Mouse (Mus musculus) CD4-positive, CD25-positive, alpha-beta regulatory T cell, adult 4 months (primary cell): ENCODE measurements around the gene Ptpn12. TPM values are rescaled to one million over a fixed set of nuclear protein-coding genes. Genes with fewer than 3 reads are reported as not detected.

Experiments
- ATAC-seq: one replicate; pipeline ENCODE4 v1.8.0; 2017
- polyA plus RNA-seq, 2 experiments: library from polyadenylated mRNA; unstranded; fragments of 100-300 nt; shearing (Covaris generic); gene quantifications; one replicate each; pipeline ENCODE4 v1.2.1; 2017

Gene Ptpn12
- polyA plus RNA-seq, 2 experiments from 2014 or later = 8.1 to 10.0 TPM

GRCm38 (mm10) chr5:21017075-21017474 is 38.6 kb downstream of the Ptpn12 start:
- no peak for ATAC-seq

GRCm38 (mm10) chr5:21010908-21011307 is 44.8 kb downstream of the Ptpn12 start:
- no peak for ATAC-seq

GRCm38 (mm10) chr5:21002723-21003122 is 53.0 kb downstream of the Ptpn12 start:
- peak; percentile 98 for ATAC-seq

- ATAC-seq = no peak
Measured at GRCm38 (mm10) chr5:21001622-21002315, 53.9 kb downstream of the Ptpn12 start.

GRCm38 (mm10) chr5:20998427-20998826 is 57.3 kb downstream of the Ptpn12 start:
- no peak for ATAC-seq

- no peak for ATAC-seq
Measured at GRCm38 (mm10) chr5:20997555-20997954, 58.2 kb downstream of the Ptpn12 start.

GRCm38 (mm10) chr5:20990062-20990809 is 65.5 kb downstream of the Ptpn12 start:
- no peak for ATAC-seq

- ATAC-seq = no peak
Measured at GRCm38 (mm10) chr5:20986271-20986670, 69.4 kb downstream of the Ptpn12 start.

GRCm38 (mm10) chr5:20983505-20983904 is 72.2 kb downstream of the Ptpn12 start:
- no peak for ATAC-seq

- ATAC-seq = no peak
Measured at GRCm38 (mm10) chr5:20974690-20975089, 81.0 kb downstream of the Ptpn12 start.

- ATAC-seq = no peak
Measured at GRCm38 (mm10) chr5:20973999-20974398, 81.7 kb downstream of the Ptpn12 start.

GRCm38 (mm10) chr5:20973069-20973468 is 82.6 kb downstream of the Ptpn12 start:
- ATAC-seq = no peak

GRCm38 (mm10) chr5:20968963-20969362 is 86.7 kb downstream of the Ptpn12 start:
- ATAC-seq = peak; percentile 74

GRCm38 (mm10) chr5:20968493-20968892 is 87.2 kb downstream of the Ptpn12 start:
- no peak for ATAC-seq

GRCm38 (mm10) chr5:20967942-20968341 is 87.8 kb downstream of the Ptpn12 start:
- peak; percentile 53 for ATAC-seq

- no peak for ATAC-seq
Measured at GRCm38 (mm10) chr5:20964446-20964845, 91.3 kb downstream of the Ptpn12 start.

GRCm38 (mm10) chr5:20963295-20963694 is 92.4 kb downstream of the Ptpn12 start:
- no peak for ATAC-seq

- ATAC-seq = no peak
Measured at GRCm38 (mm10) chr5:20960927-20961326, 94.8 kb downstream of the Ptpn12 start.

GRCm38 (mm10) chr5:20956298-20956697 is 99.4 kb downstream of the Ptpn12 start, which contains the start of gene Rsbn1l:
Gene Rsbn1l, minus strand, starts transcription at chr5:20956398.
- ATAC-seq = no peak

GRCm38 (mm10) chr5:20955114-20955835 is 100.4 kb downstream of the Ptpn12 start:
- ATAC-seq = peak; percentile 62

- ATAC-seq = no peak
Measured at GRCm38 (mm10) chr5:20952337-20952925, 103.3 kb downstream of the Ptpn12 start.

GRCm38 (mm10) chr5:20951666-20952281 is 103.9 kb downstream of the Ptpn12 start:
- ATAC-seq = peak; percentile 87
